Mouse (Mus musculus) liver, postnatal 0 days (tissue): Measurements from ENCODE around the gene Ckap5.

ENCODE experiments used
- CTCF ChIP-seq: sonication (generic); IDR thresholded peaks from 2 replicates; pipeline ENCODE4 v1.5.1; 2016; ENCODE audit warnings: antibody characterized with exemption, low read depth
- EP300 ChIP-seq: IDR thresholded peaks from 2 replicates; pipeline ENCODE4 v1.6.1; 2016; ENCODE audit warnings: antibody characterized with exemption, low read depth, mild to moderate bottlenecking

GRCm38 (mm10) chr2:91635486-91635885 is 108.9 kb downstream of the Ckap5 start:
- TF ChIP-seq EP300: no peak
- no peak for TF ChIP-seq CTCF
